Mouse (Mus musculus): ENCODE measurements around the gene Osbp2. TPM values are rescaled to one million over a fixed set of nuclear protein-coding genes. Genes with fewer than 3 reads are reported as not detected.
A peak's percentile ranks its signal among the peaks of the same experiment; 100 is the strongest.

Osbp2 gene
- polyA plus RNA-seq, 1 experiment from 2014 or later, result 2.1 TPM

GRCm38 (mm10) chr11:3895933-3896332 is 32.2 kb upstream of the Osbp2 start:
- H3K27me3 ChIP-seq, result no peaks in the 10 kb centered on the region
- no peak overlapping the region for H3K27ac ChIP-seq
- H3K9ac ChIP-seq, result no peak overlapping the region
- H3K4me3 ChIP-seq, result no peak overlapping the region
- H3K36me3 ChIP-seq, result peaks cover 15% of the 10 kb centered on the region
- H3K4me1 ChIP-seq, result no peaks in the 10 kb centered on the region
- ATAC-seq (ENCODE audit: insufficient number of reproducible peaks, insufficient read depth, low FRiP score, low TSS enrichment), result no peak
- WGBS, result 100% methylated on average over 1 of the region's 1 CpGs
- no peaks in the 10 kb centered on the region for H3K9me3 ChIP-seq
- peak overlapping the region; percentile 69; the same call in 1 of the 2 replicates for H3K4me2 ChIP-seq (replicated peaks)

GRCm38 (mm10) chr11:3895458-3895857 is 31.8 kb upstream of the Osbp2 start:
- H3K27me3 ChIP-seq, result no peaks in the 10 kb centered on the region
- H3K4me3 ChIP-seq, result peak overlapping the region; percentile 52
- no peak for ATAC-seq (ENCODE audit: insufficient number of reproducible peaks, insufficient read depth, low FRiP score, low TSS enrichment)
- H3K36me3 ChIP-seq, result peaks cover 15% of the 10 kb centered on the region
- H3K9me3 ChIP-seq, result no peaks in the 10 kb centered on the region
- WGBS, result 3% methylated on average over 10 of the region's 10 CpGs
- H3K9ac ChIP-seq, result peak overlapping the region; percentile 44
- H3K4me1 ChIP-seq, result no peaks in the 10 kb centered on the region
- peak overlapping the region; percentile 69 for H3K4me2 ChIP-seq (replicated peaks)
- peak overlapping the region; percentile 54 for H3K27ac ChIP-seq

DNA sequence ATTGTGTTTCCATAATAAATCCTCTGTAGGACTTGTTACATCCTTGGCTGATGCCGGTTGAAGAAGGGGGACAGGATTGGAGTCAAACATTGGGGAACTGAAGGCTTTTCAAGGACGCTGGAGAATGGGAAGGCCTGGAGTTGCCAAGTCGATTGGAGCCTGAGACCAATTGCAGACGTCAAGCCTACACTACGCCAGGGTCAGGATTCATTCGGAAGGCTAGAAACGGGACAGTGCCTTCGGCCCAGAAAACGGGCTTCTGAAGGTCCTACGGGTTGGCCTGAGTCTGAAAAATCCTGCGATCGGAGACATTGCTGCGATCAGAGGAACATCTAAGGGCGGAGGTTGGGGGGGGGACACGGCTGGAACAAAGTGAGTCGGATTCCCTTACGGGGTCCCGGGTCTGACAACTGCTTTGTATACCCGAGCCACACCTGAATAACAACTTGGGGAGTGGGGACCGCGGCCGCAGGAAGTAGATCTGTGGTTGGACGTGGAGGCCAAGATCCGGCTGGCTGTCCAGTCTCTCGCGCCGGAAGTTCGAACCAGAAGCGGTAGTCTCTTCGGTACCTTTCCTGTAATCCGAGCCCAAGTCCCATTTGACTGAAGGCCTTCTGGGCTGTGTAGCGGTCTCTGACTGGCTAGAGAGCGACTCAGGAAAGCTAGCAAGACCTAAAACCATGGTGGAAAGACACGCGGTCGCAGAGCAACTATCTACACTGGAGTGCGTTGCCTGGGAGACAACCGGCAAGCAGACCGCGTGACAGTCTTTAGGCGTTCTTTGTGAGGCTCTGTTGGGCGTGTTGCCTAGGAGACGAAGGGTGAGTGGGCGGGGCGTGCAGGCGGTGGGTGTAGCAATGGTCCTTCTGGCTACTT is 30.9 kb upstream of the Osbp2 start, which contains the start of the genes 4921536K21Rik and Dusp18:
TSS of gene 4921536K21Rik (minus strand) at position 693 of the 876 bp plus-strand sequence.
TSS of gene Dusp18 (plus strand) at position 835 of the 876 bp plus-strand sequence.
- ATAC-seq (ENCODE audit: insufficient number of reproducible peaks, insufficient read depth, low FRiP score, low TSS enrichment), result peak; percentile 95
- Histone ChIP-seq H3K4me1 (no peaks in the 10 kb centered on the region), H3K9me3 (no peaks in the 10 kb centered on the region), H3K4me3 (peak within 1 kb of the TSS; percentile 52), H3K4me2 (replicated peaks) (peak within 1 kb of the TSS; percentile 69), H3K27ac (peak within 1 kb of the TSS; percentile 54), H3K27me3 (no peaks in the 10 kb centered on the region), H3K9ac (peak within 1 kb of the TSS; percentile 44), H3K36me3 (peaks cover 15% of the 10 kb centered on the region)
- WGBS, result 3% methylated on average over 46 of the region's 46 CpGs

DNA sequence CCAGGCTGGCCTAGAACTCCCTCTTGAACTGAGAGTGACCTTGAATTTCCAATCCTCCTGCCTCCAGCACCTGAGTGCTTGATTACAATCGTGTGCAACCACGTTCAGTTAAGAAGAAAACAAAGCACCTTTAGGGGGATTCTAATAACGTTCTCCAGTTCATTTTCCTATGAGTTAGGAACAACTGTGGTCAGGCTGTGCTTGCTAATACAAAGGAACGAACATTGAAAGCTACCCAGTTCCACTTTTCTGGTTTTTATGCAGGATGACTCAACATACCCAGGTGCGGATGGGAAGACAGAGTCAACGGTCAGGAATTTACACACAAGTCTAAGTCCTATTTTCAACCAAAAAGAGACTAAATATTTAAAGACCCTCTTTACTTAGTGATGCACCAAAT is 30.3 kb upstream of the Osbp2 start:
- no peak overlapping the region for H3K27ac ChIP-seq
- peaks cover 12% of the 10 kb centered on the region for H3K36me3 ChIP-seq
- no peak overlapping the region for H3K4me3 ChIP-seq
- no peaks in the 10 kb centered on the region for H3K4me1 ChIP-seq
- H3K9me3 ChIP-seq, result no peaks in the 10 kb centered on the region
- no peaks in the 10 kb centered on the region for H3K27me3 ChIP-seq
- WGBS, result 78% methylated on average over 6 of the region's 6 CpGs
- H3K9ac ChIP-seq, result no peak overlapping the region
- no peak for ATAC-seq (ENCODE audit: insufficient number of reproducible peaks, insufficient read depth, low FRiP score, low TSS enrichment)
- peak overlapping the region; percentile 69; the same call in 1 of the 2 replicates for H3K4me2 ChIP-seq (replicated peaks)

GRCm38 (mm10) chr11:3887331-3887730 is 23.6 kb upstream of the Osbp2 start:
- Histone ChIP-seq H3K27ac (no peak overlapping the region), H3K4me2 (replicated peaks) (no peak overlapping the region), H3K27me3 (no peaks in the 10 kb centered on the region), H3K9ac (no peak overlapping the region), H3K4me3 (no peak overlapping the region), H3K4me1 (no peaks in the 10 kb centered on the region; the same call in 1 of the 2 replicates), H3K9me3 (no peaks in the 10 kb centered on the region), H3K36me3 (no peaks in the 10 kb centered on the region)
- ATAC-seq (ENCODE audit: insufficient number of reproducible peaks, insufficient read depth, low FRiP score, low TSS enrichment), result no peak
- WGBS, result 83% methylated on average over 5 of the region's 5 CpGs

DNA sequence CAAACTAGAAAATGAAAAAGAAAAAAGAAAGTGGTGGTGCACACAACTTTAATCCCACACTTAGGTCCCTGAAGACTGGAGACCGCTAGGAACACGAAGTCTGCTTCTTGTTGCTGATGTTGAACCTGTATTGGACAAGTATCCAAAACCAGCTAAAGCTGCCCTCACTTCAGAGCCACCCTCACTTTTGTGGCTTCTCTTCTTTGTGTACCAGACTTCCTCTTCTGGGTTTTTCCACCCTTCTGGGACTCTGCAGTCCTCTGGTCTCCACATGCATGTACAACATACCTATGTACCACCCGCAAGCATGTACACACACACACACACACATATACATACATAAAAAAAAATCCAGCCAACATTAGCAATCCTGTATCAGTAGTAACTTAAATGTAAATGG is 20.0 kb upstream of the Osbp2 start:
- no peak overlapping the region for H3K4me2 ChIP-seq (replicated peaks)
- no peaks in the 10 kb centered on the region for H3K27me3 ChIP-seq
- no peak overlapping the region for H3K4me3 ChIP-seq
- H3K36me3 ChIP-seq, result no peaks in the 10 kb centered on the region
- no peak for ATAC-seq (ENCODE audit: insufficient number of reproducible peaks, insufficient read depth, low FRiP score, low TSS enrichment)
- no peak overlapping the region for H3K9ac ChIP-seq
- no peak overlapping the region for H3K27ac ChIP-seq
- H3K4me1 ChIP-seq, result no peaks in the 10 kb centered on the region; the same call in 1 of the 2 replicates
- H3K9me3 ChIP-seq, result no peaks in the 10 kb centered on the region
- 85% methylated on average over 3 of the region's 3 CpGs for WGBS

DNA sequence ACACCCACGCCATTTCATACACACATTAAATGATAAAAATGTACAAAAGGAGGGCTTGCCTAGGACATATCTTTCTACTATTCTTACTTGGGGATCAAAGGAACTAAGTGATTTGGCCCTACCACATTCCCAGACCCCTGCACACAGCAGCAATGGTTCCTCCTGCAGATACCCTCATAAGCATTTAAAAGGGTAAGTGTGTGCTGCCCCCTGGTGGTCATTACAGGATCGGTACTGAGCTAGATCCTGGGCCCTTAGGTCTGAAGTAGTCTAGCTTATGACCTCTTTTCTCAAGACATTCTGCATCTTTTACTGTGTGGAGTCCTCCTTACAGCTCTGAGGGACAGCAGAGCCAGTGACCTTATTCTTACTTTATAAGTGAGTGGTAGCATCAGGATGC is 16.1 kb upstream of the Osbp2 start:
- Histone ChIP-seq H3K4me2 (replicated peaks) (no peak overlapping the region), H3K9ac (no peak overlapping the region), H3K36me3 (no peaks in the 10 kb centered on the region), H3K9me3 (no peaks in the 10 kb centered on the region), H3K4me1 (no peaks in the 10 kb centered on the region; the same call in 1 of the 2 replicates), H3K27ac (no peak overlapping the region), H3K27me3 (no peaks in the 10 kb centered on the region), H3K4me3 (no peak overlapping the region)
- ATAC-seq (ENCODE audit: insufficient number of reproducible peaks, insufficient read depth, low FRiP score, low TSS enrichment), result no peak
- 33% methylated on average over 2 of the region's 2 CpGs for WGBS

GRCm38 (mm10) chr11:3878660-3879059 is 15.0 kb upstream of the Osbp2 start:
- Histone ChIP-seq H3K36me3 (no peaks in the 10 kb centered on the region), H3K27ac (no peak overlapping the region), H3K4me1 (no peaks in the 10 kb centered on the region), H3K9me3 (no peaks in the 10 kb centered on the region), H3K27me3 (no peaks in the 10 kb centered on the region), H3K9ac (no peak overlapping the region), H3K4me3 (no peak overlapping the region), H3K4me2 (replicated peaks) (no peak overlapping the region)
- ATAC-seq (ENCODE audit: insufficient number of reproducible peaks, insufficient read depth, low FRiP score, low TSS enrichment), result no peak
- WGBS, result 77% methylated on average over 7 of the region's 7 CpGs

GRCm38 (mm10) chr11:3876419-3876818 is 12.7 kb upstream of the Osbp2 start:
- WGBS, result 75% methylated on average over 6 of the region's 6 CpGs
- H3K4me1 ChIP-seq, result no peaks in the 10 kb centered on the region
- no peak overlapping the region for H3K27ac ChIP-seq
- H3K36me3 ChIP-seq, result no peaks in the 10 kb centered on the region
- ATAC-seq (ENCODE audit: insufficient number of reproducible peaks, insufficient read depth, low FRiP score, low TSS enrichment), result no peak
- no peak overlapping the region for H3K4me2 ChIP-seq (replicated peaks)
- no peaks in the 10 kb centered on the region for H3K27me3 ChIP-seq
- H3K9ac ChIP-seq, result no peak overlapping the region
- no peaks in the 10 kb centered on the region for H3K9me3 ChIP-seq
- no peak overlapping the region for H3K4me3 ChIP-seq

GRCm38 (mm10) chr11:3864343-3864742 is 640 bp upstream of the Osbp2 start:
- Histone ChIP-seq H3K36me3 (no peaks in the 10 kb centered on the region), H3K9me3 (no peaks in the 10 kb centered on the region), H3K4me3 (peak overlapping the region; percentile 50), H3K4me2 (replicated peaks) (peak overlapping the region; percentile 84), H3K4me1 (0 out of 2 replicates have a peak, but pooled peaks cover 5% of the 10 kb centered on the region), H3K9ac (peak overlapping the region; percentile 37; the same call in 1 of the 2 replicates), H3K27ac (no peak overlapping the region), H3K27me3 (peaks cover 27% of the 10 kb centered on the region)
- WGBS, result 29% methylated on average over 6 of the region's 6 CpGs
- ATAC-seq (ENCODE audit: insufficient number of reproducible peaks, insufficient read depth, low FRiP score, low TSS enrichment), result no peak

GRCm38 (mm10) chr11:3862661-3863453 is 846 bp downstream of the Osbp2 start:
- Histone ChIP-seq H3K4me2 (replicated peaks) (peak overlapping the region; percentile 84), H3K36me3 (no peaks in the 10 kb centered on the region), H3K4me1 (0 out of 2 replicates have a peak, but pooled peaks cover 5% of the 10 kb centered on the region), H3K27me3 (peaks cover 27% of the 10 kb centered on the region), H3K4me3 (peak overlapping the region; percentile 50), H3K9me3 (no peaks in the 10 kb centered on the region), H3K27ac (no peak overlapping the region), H3K9ac (0 out of 2 replicates have a peak overlapping the region, but pooled peaks have one; percentile 52)
- 74% methylated on average over 19 of the region's 19 CpGs for WGBS
- ATAC-seq (ENCODE audit: insufficient number of reproducible peaks, insufficient read depth, low FRiP score, low TSS enrichment), result no peak

Measured in embryonic facial prominence, embryonic 12.5 days (tissue).